Mouse (Mus musculus): ENCODE measurements around the gene Pacrg. TPM values are rescaled to one million over a fixed set of nuclear protein-coding genes. Genes with fewer than 3 reads are reported as not detected.

The Pacrg gene
- total RNA-seq, 2 experiments from 2014 or later: not detected

DNA sequence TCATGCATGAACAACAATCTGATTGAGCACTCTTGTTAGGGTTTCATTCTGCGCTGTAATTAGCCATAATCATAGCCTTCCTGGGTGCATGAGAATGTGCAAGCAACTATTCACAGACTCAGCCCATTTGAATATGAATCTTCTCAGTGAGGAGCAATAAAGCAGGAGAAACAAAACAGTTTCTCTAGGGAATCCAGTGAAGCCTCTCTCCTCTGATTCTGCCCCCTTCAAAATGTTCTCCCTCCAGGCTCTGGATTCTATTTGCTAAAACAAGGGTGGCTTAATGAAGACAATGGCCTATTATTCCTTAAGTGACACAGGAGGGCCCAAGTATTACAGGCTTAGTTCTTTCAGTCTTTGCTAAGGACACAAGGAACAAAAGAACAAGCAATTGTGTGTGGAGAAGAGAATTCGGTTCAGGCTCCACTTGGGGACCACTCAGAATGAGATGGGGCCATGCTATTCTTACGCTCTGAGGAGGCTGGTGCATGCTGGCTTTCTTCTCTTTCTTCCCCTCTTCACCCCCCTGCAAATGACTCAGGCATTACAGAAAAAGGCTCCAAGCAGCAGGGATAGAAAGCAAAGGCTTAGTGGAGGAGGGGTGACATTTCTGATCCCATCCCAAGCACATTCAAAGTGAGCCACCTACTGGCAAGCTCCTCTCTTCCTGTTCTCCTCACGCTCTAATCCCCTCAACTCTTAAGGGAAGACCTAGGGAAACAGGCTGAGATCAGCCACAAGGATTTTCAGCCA is 95.2 kb downstream of the Pacrg start:
- ATAC-seq (replicated peaks; ENCODE audit: poor library complexity, severe bottlenecking): peak; percentile 38; the same call in 1 of the 2 replicates

DNA sequence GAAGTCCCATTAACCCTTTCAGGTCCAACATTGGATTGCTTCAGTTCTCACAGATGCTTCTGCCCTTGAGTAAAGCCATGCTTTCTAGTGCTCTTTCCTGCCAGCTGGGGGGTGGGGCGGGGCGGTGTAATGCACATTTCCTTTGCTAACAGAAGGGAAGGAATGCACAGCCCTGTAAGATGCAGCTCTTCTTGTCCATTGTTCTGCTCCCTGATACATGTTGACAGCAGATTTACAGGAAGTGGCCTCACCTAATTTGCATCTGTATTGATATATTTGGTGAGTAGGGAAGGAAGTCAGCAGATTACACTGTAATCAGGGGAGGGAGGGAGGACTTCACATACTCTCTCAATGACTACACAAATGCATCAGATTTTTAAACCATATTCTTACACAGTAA is 100.0 kb downstream of the Pacrg start:
- ATAC-seq (replicated peaks; ENCODE audit: poor library complexity, severe bottlenecking): peak; percentile 82

DNA sequence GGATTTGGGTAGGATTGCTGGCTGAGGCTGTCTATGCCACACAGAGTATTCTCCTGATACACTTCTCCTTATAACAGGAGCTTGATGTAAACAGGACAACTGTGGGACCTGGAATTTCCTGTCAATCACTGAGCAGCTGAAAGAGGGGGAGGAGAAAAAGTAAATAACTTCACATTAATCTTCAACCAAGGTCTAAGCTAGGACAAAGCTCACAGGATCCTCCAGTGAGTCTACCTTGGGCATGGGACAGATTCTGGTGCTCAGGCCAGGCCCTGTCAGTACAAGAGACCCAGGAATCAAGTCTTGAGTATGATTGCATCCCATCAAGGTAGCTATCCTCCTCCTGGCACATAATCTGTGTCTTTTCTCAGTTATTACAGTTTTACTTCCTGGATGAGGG is 102.1 kb downstream of the Pacrg start:
- ATAC-seq (replicated peaks; ENCODE audit: poor library complexity, severe bottlenecking): no peak

DNA sequence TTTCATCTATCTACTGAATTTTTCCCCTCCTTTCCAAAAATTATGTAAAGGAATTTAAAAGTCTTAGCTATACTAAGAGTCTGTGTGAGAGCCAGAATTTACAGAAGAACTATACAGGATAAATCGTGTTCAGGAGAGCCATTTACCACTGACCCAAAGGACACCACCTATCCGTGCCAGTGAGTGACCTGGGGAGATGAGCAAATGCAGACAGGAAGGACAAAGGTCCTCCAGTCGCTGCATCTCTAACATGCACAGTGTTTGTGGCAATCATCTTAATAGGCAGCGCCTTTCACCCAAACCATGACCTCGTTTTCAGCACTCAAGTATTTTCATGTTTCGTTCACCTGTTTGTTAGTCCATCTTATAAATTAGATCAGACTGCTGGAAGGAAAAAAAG is 105.4 kb downstream of the Pacrg start:
- no peak for ATAC-seq (replicated peaks; ENCODE audit: poor library complexity, severe bottlenecking)

DNA sequence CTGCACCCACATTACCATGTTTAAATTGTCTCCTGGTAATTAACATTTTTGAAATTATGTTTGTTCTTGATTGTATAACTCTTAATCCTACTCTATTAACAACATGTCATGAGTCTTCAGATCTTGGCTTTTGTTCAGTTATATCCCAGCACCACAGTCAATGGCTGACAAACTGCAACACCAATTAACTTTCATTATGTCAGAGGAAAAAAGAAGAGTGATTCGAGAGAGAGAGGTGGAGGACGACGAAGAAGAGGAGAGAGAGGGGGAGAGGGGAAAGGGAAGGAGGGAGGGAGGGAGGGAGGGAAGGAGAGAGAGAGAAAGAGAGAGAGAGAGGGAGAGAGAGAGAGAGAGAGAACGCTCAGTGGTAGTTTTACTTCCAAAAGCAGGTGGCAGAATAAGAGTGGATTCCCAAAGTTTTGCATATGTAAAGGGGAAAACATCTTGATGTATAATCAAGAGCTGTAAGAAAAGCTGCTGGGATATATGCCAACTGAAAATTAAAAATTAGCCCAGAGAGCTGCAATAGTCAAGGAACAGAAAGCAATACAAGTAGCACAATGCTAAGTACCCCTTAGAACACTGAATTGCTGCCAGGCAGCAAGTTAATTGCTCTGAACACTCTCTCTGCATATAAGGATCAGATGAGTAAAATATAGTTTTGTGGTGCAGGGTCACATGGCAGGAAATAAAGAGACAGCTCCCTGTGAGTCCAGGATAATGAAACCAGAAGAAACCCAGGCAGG is 107.6 kb downstream of the Pacrg start:
- no peak for ATAC-seq (replicated peaks; ENCODE audit: poor library complexity, severe bottlenecking)

DNA sequence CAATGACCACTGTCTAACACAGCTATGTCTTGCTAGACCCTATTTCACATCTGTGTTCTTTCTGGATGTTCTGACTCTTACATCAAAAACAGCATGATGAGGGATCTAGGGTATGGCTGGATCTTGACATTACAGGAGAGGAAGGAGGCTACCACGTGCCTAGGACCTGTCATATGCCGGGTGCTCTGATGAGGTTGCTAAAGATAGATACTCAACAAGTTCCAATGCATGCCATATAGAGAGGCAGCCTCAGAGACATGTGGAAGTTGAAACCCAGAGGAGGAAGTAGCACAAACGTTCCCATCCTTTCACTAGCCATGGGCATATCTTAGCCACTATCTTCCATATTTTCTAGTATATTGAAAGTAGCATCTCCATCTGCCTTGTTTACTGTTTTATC is 115.3 kb downstream of the Pacrg start:
- peak; percentile 99 for ATAC-seq (replicated peaks; ENCODE audit: poor library complexity, severe bottlenecking)

DNA sequence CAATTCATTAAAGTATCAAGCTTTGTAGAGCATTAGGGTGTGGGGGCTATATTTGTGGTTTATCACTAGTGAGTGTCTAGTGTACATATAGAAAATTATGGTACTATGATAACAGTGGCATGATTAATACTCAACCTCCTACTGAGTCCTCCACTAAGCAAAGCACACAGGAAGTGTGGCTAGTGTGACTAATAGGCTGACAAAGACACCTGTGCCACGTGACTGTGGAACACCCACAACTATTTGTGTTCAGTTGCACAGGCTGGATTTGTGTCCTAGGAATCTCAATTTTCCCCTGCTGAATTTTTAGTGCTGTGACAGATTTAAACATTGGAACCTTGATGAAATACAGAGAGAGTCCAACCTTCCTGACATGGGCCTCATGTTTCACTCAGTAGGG is 118.5 kb downstream of the Pacrg start:
- no peak for ATAC-seq (replicated peaks; ENCODE audit: poor library complexity, severe bottlenecking)

DNA sequence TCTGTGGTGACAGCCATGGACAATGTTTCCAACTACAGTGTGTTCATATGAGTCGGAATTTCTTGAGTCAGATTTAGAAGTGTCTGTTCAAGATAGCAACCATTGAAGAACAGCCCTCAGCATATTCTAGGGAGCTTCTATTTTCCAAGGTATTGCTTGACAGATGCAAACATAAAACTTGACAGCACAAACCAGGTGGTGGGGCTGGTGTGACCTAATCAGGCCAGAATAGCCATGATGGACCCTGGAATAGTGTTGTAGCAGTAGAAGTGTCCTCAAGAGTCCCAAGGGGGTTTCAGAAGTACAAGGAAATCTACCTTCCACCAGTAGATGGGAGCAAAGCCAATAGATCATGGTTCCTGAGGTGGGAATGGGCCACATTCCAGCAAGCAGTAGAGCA is 123.0 kb downstream of the Pacrg start:
- ATAC-seq (replicated peaks; ENCODE audit: poor library complexity, severe bottlenecking): no peak

DNA sequence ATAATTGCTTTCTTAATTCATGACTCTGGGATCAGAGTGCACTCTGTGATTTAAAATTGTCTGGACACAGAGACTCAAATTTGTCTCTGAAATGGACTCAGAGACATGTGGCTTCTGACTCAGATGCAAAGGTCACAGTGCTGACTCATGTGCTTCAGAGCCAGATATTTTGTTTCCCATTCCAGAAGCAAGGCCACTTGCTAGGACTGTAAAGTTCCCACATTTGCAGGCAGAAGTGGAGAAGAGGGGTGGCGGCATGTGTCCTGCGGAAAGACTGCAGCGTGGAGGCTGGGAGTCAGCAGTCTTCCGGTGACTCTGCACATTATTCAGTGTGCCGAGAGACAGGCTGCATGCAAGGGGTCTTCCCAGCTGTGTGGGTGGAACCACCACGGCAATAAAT is 137.3 kb downstream of the Pacrg start:
- ATAC-seq (replicated peaks; ENCODE audit: poor library complexity, severe bottlenecking): no peak

DNA sequence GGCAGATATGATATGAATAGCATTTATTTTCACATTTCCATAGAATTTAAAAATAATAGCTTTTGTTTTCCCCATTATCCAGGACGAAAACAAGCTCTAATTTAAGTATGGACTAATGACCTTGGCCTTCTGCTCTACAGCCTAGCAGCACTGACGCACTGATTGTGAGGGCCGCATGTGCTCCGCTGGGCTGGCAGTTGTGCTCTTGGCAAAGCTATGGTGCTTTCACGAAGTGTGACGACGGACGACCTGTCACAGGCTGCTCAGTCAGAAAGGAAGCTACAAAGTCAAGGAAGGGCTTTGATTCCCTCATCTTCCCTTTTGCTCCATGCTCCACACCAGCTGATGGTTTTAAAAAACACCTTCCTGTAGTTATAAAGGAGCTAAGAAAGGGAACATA is 142.1 kb downstream of the Pacrg start:
- no peak for ATAC-seq (replicated peaks; ENCODE audit: poor library complexity, severe bottlenecking)

DNA sequence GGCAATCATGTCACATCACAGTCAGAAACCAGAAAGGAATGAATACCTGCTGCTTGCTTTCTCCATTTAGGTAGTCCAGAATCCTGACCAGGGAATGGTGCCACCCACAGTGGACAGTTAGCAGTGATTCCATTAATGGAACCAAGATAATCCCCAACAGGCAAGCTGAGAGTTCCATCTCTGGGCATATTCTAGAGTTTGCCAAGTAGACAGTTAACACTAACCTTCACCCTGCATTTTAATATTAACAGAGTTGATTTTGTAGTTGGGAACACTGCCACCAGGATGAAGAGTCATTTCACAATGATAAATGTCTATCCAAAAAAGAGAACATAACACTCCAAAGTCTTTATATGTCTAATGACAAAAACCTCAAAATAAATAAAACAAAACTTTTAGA is 144.7 kb downstream of the Pacrg start:
- no peak for ATAC-seq (replicated peaks; ENCODE audit: poor library complexity, severe bottlenecking)

DNA sequence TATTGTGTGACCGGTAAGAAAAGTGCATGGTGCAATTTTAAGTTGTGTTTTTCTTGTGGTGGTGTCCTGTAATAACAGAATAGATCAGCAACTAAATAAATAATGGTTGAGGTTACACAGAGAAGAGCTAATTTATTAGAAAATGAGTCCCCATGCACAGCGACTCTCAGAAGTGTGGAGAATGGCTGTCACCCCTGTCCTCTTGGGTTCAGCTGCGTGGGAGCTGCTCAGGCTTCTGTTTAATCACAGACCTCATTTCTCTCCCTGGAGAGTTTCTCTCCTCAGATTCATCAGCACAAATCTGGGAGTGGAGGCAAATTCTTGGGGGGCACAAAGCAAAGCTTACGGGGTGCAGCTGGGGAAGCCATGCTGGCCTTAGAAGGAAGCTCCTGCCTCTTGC is 163.0 kb downstream of the Pacrg start:
- no peak for ATAC-seq (replicated peaks; ENCODE audit: poor library complexity, severe bottlenecking)

DNA sequence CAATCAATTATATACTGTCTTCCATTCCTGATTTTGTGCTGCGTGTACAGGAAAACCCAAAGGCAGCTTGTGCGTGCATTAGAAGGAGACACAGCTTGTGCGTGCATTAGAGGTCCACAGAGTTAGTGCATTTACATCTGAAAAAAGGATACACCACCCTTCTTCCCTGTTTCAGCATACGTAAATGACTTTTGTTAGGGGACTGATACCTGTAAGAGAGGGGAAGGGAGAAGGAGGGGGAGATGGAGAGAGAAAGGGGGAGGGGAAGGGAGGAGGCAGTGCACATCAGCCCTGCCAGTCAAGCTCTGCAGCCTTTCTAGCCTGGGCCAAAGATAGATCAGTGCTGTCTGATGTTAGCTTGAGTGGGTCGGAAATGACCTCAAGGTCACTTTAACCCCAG is 164.6 kb downstream of the Pacrg start:
- ATAC-seq (replicated peaks; ENCODE audit: poor library complexity, severe bottlenecking): no peak

DNA sequence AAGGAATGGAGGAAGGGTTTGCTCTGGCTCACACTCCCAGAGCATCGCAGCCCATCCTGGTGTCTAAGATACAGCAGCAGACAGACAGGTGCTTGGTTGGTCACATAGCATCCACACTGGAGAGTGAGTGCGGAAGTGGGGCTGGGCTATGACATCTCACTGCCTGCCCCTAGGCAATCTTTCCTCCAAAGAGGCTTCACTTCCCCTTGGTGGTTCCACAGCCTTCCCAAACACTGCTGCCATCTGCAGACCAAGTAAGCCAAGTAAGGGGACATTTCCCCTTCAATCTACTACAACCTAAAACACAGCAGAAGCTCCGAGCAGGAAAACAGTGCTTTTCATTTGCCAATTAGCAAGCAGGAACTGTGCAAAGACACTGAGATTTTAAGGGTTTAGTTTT is 165.1 kb downstream of the Pacrg start:
- peak; percentile 89 for ATAC-seq (replicated peaks; ENCODE audit: poor library complexity, severe bottlenecking)

DNA sequence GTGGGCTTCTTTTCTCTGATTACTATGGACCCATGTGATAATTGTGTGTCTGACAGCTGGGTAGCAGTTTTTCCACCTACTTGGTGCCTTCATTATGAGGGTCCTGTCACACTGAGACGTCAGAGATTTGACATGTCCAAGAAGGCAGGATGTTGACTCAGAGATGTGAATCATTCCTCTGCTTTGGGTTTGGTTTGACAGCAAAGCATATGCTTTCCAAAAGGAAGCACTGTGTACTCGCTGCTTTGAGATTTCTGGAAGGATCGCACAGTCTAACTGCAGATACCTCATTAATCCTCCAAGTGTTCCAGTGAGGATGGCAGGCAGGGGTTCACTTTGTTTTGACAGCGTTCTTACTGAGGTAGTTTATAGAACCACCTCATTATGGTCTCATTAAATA is 178.8 kb downstream of the Pacrg start:
- no peak for ATAC-seq (replicated peaks; ENCODE audit: poor library complexity, severe bottlenecking)

DNA sequence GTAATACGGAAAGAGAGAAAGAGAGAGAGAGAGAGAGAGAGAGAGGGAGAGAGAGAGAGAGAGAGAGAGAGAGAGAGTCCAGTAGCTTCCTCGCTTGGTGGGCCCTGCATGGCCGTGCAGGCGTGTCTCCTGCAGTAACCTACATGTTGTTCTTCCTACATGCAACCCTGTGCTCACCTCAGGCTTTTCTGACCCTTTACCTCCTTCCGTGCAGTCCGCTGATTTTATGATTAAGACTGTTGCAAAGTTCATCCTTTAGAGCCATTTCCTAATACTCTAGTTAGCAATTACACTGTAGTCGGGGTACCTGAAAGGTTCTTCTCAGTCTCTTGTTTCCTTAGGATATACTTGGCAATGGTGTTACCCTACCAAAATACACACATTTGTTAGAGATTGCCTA is 196.5 kb downstream of the Pacrg start:
- ATAC-seq (replicated peaks; ENCODE audit: poor library complexity, severe bottlenecking): no peak

DNA sequence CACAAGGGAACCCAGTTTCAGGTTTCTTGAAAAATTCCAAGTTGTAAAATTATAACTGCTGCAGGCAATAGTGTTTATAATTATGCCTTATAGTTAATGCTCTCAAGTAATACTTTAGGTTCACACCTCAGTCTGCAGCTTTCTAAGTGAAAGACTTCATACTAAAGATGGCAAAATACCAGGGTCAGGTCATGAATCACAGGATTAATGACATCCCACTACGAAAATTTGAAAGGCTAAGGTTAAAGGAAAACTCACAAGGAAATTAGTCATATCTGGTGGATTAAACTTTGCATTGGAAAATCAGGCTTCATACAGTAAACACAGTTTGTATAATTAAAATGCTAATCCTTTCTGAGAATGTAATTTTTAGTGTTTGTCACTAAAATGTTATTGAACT is 200.3 kb downstream of the Pacrg start:
- no peak for ATAC-seq (replicated peaks; ENCODE audit: poor library complexity, severe bottlenecking)

DNA sequence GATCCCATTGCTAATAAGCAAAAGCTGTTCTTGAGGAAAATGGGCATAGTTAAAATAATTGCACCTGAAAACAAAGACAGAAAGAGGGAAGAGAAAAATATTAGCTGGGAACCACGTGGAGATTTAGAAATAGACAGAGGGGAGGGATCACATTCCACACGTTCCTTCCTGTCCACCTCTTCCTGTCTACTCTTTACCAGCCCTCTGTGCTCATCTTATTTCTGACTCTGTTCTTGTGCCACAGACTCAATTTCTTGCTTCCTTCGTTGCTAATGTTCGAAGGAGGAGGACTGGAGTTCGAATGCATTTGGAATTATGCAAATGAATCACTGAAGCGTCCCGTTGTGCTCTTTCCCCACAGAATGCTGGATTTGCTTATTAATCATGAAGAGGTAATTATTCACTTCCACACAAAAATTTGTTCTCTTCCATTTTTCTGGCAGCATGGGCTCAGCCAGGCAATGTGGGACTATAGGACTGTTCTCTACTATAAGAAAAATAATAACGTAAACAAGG is 204.1 kb downstream of the Pacrg start:
- no peak for ATAC-seq (replicated peaks; ENCODE audit: poor library complexity, severe bottlenecking)

DNA sequence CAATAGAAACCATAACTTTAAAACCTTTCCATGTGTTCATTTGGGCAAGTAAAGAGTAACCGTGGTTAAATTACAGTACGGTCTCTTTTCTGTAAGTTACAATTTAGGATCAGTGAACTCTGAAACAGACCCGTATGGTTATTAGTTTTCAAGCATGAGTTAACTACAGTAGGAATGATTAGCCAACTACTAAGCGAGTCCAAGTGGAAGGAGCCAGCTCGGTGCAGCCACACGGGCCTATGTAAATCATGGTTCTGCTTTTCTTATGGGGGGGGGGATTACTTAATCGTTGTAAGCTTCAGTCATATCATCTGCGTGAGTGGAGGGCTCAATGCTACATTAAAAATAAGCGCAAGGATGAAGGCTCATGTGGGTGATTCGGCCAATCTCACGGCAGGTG is 204.6 kb downstream of the Pacrg start:
- ATAC-seq (replicated peaks; ENCODE audit: poor library complexity, severe bottlenecking): no peak

DNA sequence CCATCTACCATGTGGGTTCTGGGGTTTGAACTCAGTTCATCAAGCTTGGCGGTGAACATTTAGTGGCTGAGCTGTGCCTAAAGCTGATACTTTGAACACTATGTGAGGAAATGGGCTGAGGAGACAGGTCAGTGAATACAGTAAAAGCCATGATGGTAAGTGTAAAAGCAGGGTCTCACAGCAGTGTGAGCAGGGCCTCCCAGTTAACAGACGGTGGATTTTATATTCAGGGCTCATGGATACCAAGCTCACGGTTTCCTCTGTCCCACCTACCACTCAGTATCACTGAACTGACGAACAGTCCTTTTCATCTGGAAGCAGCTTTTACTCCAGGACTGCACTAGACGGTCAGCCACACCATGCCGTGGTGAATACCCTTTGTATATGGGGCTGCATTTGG is 205.1 kb downstream of the Pacrg start:
- no peak for ATAC-seq (replicated peaks; ENCODE audit: poor library complexity, severe bottlenecking)

DNA sequence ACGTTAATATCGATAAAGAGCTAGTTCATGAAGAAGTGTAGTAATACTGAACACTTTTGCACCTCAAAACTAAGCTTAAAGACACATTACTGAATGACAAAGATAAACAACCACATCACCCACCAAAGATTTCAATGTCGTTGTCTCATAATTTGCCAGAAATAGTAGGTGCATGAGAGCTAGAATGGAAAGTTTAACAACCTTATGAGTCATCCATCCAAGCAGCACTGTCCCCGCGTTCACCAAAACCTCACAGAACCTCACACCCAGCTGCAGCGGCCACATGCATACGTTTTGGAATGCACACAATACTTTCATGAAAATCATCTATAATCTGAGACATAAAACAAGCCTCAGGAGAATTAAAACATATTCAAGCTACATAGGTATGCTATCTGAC is 206.3 kb downstream of the Pacrg start:
- ATAC-seq (replicated peaks; ENCODE audit: poor library complexity, severe bottlenecking): no peak

DNA sequence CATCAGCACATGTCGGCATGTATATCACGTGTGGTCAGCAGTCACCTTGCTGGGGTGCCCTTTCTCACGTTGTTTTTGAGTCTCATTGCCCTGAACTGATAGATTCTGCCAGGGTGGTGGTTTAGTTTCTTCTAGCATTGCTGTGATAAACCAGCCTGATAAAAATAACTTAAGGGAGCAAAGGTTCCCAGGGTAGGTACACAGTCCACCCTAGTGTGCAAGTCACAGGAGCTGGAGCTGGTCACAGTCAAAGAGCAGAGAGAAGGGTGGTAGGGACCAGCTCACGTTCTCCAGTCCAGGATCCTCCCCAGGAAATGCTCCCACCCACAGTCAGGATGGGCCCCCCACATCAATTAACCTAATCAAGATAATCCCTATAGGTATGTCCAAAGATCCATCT is 211.9 kb downstream of the Pacrg start:
- ATAC-seq (replicated peaks; ENCODE audit: poor library complexity, severe bottlenecking): no peak

Measured in granulocyte monocyte progenitor cell, adult 5-6 weeks (primary cell).